Mouse (Mus musculus) central nervous system, embryonic 18 days (tissue): ENCODE data around the gene 1700018G05Rik. TPM values are rescaled to one million over a fixed set of nuclear protein-coding genes. Genes with fewer than 3 reads are reported as not detected.

Experiments used
- polyA plus RNA-seq: library from polyadenylated mRNA; depleted of rRNA; stranded (reverse); fragments of >200 nt; gene quantifications from 2 replicates; pipeline ENCODE4 v1.2.3, GENCODE M21; 2012; rRNA removed

Gene 1700018G05Rik
- not detected in 2 replicates for polyA plus RNA-seq

GRCm38 (mm10) chrX:102928072-102928471 is at the start of gene 1700018G05Rik:
Gene 1700018G05Rik (plus strand): TSS chrX:102928372.

GRCm38 (mm10) chrX:102908587-102908986 is 19.6 kb upstream of the 1700018G05Rik start, which contains the start of the genes Dmrtc1a and 1700011M02Rik:
Gene Dmrtc1a (minus strand): TSS chrX:102908687.
Gene 1700011M02Rik (plus strand): TSS chrX:102908905.

Other genes with a start within 250 kb of the 1700018G05Rik start
- gene Gm3880, start 241.4 kb upstream of the 1700018G05Rik start, polyA plus RNA-seq = not detected in 2 replicates
- gene Gm9112, start 220.7 kb upstream of the 1700018G05Rik start, polyA plus RNA-seq = not detected in 2 replicates
- gene Dmrtc1b, start 220.5 kb upstream of the 1700018G05Rik start, polyA plus RNA-seq = not detected in 2 replicates
- gene Dmrtc1c1, start 125.4 kb upstream of the 1700018G05Rik start, polyA plus RNA-seq = not detected in 2 replicates
- not detected in 2 replicates for gene Dmrtc1c2, start 73.8 kb upstream of the 1700018G05Rik start, polyA plus RNA-seq
- gene 1700031F05Rik, start 60.4 kb upstream of the 1700018G05Rik start, polyA plus RNA-seq = not detected in 2 replicates
- gene Dmrtc1a, start 19.7 kb upstream of the 1700018G05Rik start, polyA plus RNA-seq = 1.1 and 1.5 TPM in 2 replicates
- gene 1700011M02Rik, start 19.5 kb upstream of the 1700018G05Rik start, polyA plus RNA-seq = not detected in 2 replicates